Mouse (Mus musculus) forebrain, embryonic 12.5 days (tissue): ENCODE results near the gene Mical2. TPM values are rescaled to one million over a fixed set of nuclear protein-coding genes. Genes with fewer than 3 reads are reported as not detected.
A peak's percentile ranks its signal among the peaks of the same experiment; 100 is the strongest.

ENCODE experiments used
- ATAC-seq: fragments of 200-750 bp; cut with Nextera tagmentation; 2 replicates; pipeline ENCODE4 v1.8.0; 2017; ENCODE audit warnings: moderate TSS enrichment; ENCODE audit not compliant: low FRiP score
- H3K27ac ChIP-seq: fragments of 300-500 bp; sonication (generic); 2 replicates; pipeline ENCODE4 v1.5.1; 2016; ENCODE audit warnings: mild to moderate bottlenecking
- H3K27me3 ChIP-seq: fragments of 300-500 bp; sonication (generic); 2 replicates; pipeline ENCODE4 v1.6.1; 2016; ENCODE audit warnings: mild to moderate bottlenecking
- H3K36me3 ChIP-seq: fragments of 300-500 bp; sonication (generic); replicated peaks from 2 replicates; pipeline ENCODE4 v1.6.1; 2016; ENCODE audit warnings: mild to moderate bottlenecking
- H3K4me1 ChIP-seq: fragments of 300-500 bp; sonication (generic); 2 replicates; pipeline ENCODE4 v1.6.1; 2016
- H3K4me2 ChIP-seq: fragments of 300-500 bp; sonication (generic); 2 replicates; pipeline ENCODE4 v1.6.1; 2016; ENCODE audit warnings: mild to moderate bottlenecking, moderate library complexity
- H3K4me3 ChIP-seq: fragments of 300-500 bp; sonication (generic); replicated peaks from 2 replicates; pipeline ENCODE4 v1.5.1; 2016; ENCODE audit warnings: mild to moderate bottlenecking
- H3K9ac ChIP-seq: fragments of 300-500 bp; sonication (generic); 2 replicates; pipeline ENCODE4 v1.6.1; 2016; ENCODE audit warnings: mild to moderate bottlenecking
- H3K9me3 ChIP-seq: fragments of 300-500 bp; sonication (generic); 2 replicates; pipeline ENCODE4 v1.6.1; 2016
- WGBS: fragments of 180-500 bp; shearing (Covaris S2); methylation state at CpG from one replicate; pipeline ENCODE4 v1.1.7; 2016; 5-methylcytosine and 5-hydroxymethylcytosine counted together
- polyA plus RNA-seq: library from polyadenylated mRNA; unstranded; fragments of >200 nt; fragmentation: Nextera tagmentation; extraction: Ambion mirVana; gene quantifications from 2 replicates; pipeline ENCODE4 v1.2.1, GENCODE M21; 2016

Mical2 gene
- polyA plus RNA-seq, 1 experiment from 2014 or later, result 2.3 TPM

DNA sequence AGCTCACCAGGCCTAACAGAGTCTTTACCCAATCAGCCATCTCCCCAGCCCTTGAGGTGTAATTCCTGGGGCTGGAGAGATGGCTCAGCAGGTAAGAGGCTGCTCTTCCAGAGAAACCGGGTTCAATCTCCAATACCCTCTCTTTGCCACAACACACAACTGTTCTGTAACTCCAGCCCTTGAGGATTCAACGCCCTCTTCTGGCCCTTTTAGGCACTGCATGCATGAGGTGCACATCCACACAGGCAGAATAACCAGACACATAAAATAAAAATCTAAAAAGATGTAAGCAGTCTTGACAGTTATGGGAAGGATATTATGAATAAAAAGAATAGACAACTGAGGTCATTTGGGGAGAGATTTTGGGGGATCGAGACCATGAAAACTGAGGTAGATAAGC is 9.8 kb upstream of the Mical2 start:
- WGBS, result 80% methylated on average over 3 of the region's 3 CpGs
- H3K27me3 ChIP-seq, result no peaks in the 10 kb centered on the region

GRCm38 (mm10) chr7:112216720-112217119 is 8.9 kb upstream of the Mical2 start:
- Histone ChIP-seq H3K36me3 (no peaks in the 10 kb centered on the region), H3K9me3 (0 out of 2 replicates have a peak, but pooled peaks cover 4% of the 10 kb centered on the region), H3K27ac (no peak overlapping the region), H3K4me1 (peaks cover 13% of the 10 kb centered on the region), H3K9ac (no peak overlapping the region), H3K4me3 (no peak overlapping the region), H3K4me2 (no peak overlapping the region), H3K27me3 (no peaks in the 10 kb centered on the region)
- 76% methylated on average over 5 of the region's 5 CpGs for WGBS
- ATAC-seq, result no peak

More for the DNA sequence above, 9.8 kb upstream of the Mical2 start:
- no peak for ATAC-seq
- Histone ChIP-seq H3K4me2 (no peak overlapping the region), H3K27ac (no peak overlapping the region), H3K4me1 (peaks cover 13% of the 10 kb centered on the region), H3K9me3 (0 out of 2 replicates have a peak, but pooled peaks cover 4% of the 10 kb centered on the region), H3K4me3 (no peak overlapping the region), H3K36me3 (no peaks in the 10 kb centered on the region), H3K9ac (no peak overlapping the region)

- 68% methylated on average over 6 of the region's 6 CpGs for WGBS
- Histone ChIP-seq H3K9ac (no peak overlapping the region), H3K4me3 (no peak overlapping the region), H3K4me2 (no peak overlapping the region), H3K27me3 (no peaks in the 10 kb centered on the region), H3K4me1 (peaks cover 13% of the 10 kb centered on the region), H3K9me3 (0 out of 2 replicates have a peak, but pooled peaks cover 4% of the 10 kb centered on the region), H3K27ac (no peak overlapping the region), H3K36me3 (no peaks in the 10 kb centered on the region)
- ATAC-seq, result no peak
These were observed 8.4 kb upstream of the Mical2 start for GRCm38 (mm10) chr7:112217208-112217607.

DNA sequence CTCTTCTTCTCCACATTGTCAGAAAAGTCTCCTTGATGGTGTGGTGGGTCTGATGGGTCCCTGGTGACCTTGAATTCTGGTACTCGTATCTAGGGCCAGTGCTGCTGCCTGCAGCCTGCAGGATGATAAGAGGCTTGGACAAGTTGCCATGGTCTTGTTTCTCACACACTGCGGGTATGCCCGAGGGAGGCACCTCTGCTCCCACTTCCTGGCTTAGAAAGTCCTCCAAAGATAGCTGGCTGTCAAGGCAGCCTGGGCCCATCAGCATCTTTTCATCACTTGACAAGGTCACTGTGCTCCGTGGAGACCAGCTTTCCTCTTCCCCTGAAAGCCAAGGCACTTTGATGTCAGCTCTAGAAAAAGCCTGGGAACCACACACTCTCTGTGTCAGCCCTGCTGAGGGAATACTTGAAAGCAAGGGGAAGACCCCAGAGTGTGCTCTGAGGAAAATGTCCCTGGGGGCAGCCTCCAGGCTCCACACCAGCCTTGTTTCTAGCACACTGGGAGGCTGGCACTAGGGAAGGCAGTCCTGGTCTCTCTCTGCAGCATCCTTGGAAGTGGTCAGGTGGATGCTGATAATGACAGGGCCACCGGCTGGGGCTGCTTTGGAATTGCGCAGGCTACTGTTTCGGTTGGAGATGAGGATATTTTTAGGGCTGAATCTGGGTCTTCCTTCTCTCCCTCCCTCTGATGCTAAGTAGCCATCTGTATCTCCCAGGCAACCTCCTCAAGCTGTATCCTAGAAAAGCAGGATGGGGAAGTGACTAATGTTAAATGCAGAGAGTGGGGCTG is 2.7 kb upstream of the Mical2 start:
- no peaks in the 10 kb centered on the region for H3K36me3 ChIP-seq
- no peak overlapping the region for H3K4me2 ChIP-seq
- no peak for ATAC-seq
- 0 out of 2 replicates have a peak, but pooled peaks cover 4% of the 10 kb centered on the region for H3K9me3 ChIP-seq
- H3K4me3 ChIP-seq, result no peak overlapping the region
- peaks cover 19% of the 10 kb centered on the region for H3K4me1 ChIP-seq
- peaks cover 53% of the 10 kb centered on the region for H3K27me3 ChIP-seq
- 75% methylated on average over 7 of the region's 7 CpGs for WGBS
- H3K9ac ChIP-seq, result no peak overlapping the region
- no peak overlapping the region for H3K27ac ChIP-seq

DNA sequence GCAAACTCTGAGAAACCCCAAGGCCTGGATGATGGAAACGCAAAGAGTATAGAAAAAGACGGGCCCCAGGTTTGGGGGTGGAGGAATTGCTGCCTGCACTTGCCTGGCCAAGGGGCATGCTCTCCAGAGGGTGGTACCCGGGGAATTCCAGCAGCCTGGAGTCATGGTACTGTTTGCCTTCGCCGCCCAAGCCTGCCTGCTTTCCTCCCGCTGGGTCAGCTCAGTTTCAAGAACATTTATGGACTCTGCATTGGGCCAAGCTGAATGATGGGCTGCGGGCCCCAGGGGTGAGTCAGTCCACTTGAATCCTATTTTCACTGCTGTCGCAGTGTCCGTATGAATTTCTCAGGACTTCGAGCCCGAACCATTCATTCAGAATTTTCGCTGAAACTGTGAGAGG is 802 bp upstream of the Mical2 start:
- peaks cover 55% of the 10 kb centered on the region for H3K27me3 ChIP-seq
- H3K4me2 ChIP-seq, result peak overlapping the region; percentile 98; the same call in 1 of the 2 replicates
- H3K4me1 ChIP-seq, result peaks cover 25% of the 10 kb centered on the region
- no peak for ATAC-seq
- H3K36me3 ChIP-seq, result no peaks in the 10 kb centered on the region
- H3K27ac ChIP-seq, result no peak overlapping the region
- WGBS, result 79% methylated on average over 12 of the region's 12 CpGs
- no peak overlapping the region for H3K9ac ChIP-seq
- no peak overlapping the region for H3K4me3 ChIP-seq
- 0 out of 2 replicates have a peak, but pooled peaks cover 4% of the 10 kb centered on the region for H3K9me3 ChIP-seq

GRCm38 (mm10) chr7:112226446-112227265 is 1.0 kb downstream of the Mical2 start:
- Histone ChIP-seq H3K36me3 (no peaks in the 10 kb centered on the region), H3K9me3 (no peaks in the 10 kb centered on the region), H3K27me3 (peaks cover 55% of the 10 kb centered on the region), H3K9ac (peak overlapping the region; percentile 50; the same call in 1 of the 2 replicates), H3K4me2 (peak overlapping the region; percentile 98), H3K4me1 (peaks cover 25% of the 10 kb centered on the region), H3K4me3 (peak overlapping the region; percentile 55), H3K27ac (no peak overlapping the region)
- WGBS, result 2% methylated on average over 24 of the region's 24 CpGs
- ATAC-seq, result no peak

GRCm38 (mm10) chr7:112227266-112227562 is 1.6 kb downstream of the Mical2 start:
- ATAC-seq, result no peak
- Histone ChIP-seq H3K4me3 (no peak overlapping the region), H3K4me2 (peak overlapping the region; percentile 98; the same call in 1 of the 2 replicates), H3K4me1 (peaks cover 25% of the 10 kb centered on the region), H3K27me3 (peaks cover 55% of the 10 kb centered on the region), H3K27ac (no peak overlapping the region), H3K36me3 (no peaks in the 10 kb centered on the region), H3K9me3 (no peaks in the 10 kb centered on the region), H3K9ac (no peak overlapping the region)
- 8% methylated on average over 6 of the region's 6 CpGs for WGBS

GRCm38 (mm10) chr7:112228827-112229498 is 3.3 kb downstream of the Mical2 start:
- no peak for ATAC-seq
- Histone ChIP-seq H3K9ac (no peak overlapping the region), H3K27me3 (peaks cover 39% of the 10 kb centered on the region), H3K36me3 (no peaks in the 10 kb centered on the region), H3K4me2 (no peak overlapping the region), H3K27ac (no peak overlapping the region), H3K4me3 (no peak overlapping the region), H3K4me1 (peaks cover 39% of the 10 kb centered on the region), H3K9me3 (no peaks in the 10 kb centered on the region)
- 62% methylated on average over 20 of the region's 20 CpGs for WGBS

GRCm38 (mm10) chr7:112231731-112232130 is 6.1 kb downstream of the Mical2 start:
- no peak for ATAC-seq
- Histone ChIP-seq H3K27me3 (peaks cover 14% of the 10 kb centered on the region), H3K4me1 (peaks cover 30% of the 10 kb centered on the region), H3K9ac (no peak overlapping the region), H3K36me3 (no peaks in the 10 kb centered on the region), H3K4me3 (no peak overlapping the region), H3K27ac (no peak overlapping the region), H3K4me2 (no peak overlapping the region), H3K9me3 (no peaks in the 10 kb centered on the region)
- 86% methylated on average over 7 of the region's 7 CpGs for WGBS

DNA sequence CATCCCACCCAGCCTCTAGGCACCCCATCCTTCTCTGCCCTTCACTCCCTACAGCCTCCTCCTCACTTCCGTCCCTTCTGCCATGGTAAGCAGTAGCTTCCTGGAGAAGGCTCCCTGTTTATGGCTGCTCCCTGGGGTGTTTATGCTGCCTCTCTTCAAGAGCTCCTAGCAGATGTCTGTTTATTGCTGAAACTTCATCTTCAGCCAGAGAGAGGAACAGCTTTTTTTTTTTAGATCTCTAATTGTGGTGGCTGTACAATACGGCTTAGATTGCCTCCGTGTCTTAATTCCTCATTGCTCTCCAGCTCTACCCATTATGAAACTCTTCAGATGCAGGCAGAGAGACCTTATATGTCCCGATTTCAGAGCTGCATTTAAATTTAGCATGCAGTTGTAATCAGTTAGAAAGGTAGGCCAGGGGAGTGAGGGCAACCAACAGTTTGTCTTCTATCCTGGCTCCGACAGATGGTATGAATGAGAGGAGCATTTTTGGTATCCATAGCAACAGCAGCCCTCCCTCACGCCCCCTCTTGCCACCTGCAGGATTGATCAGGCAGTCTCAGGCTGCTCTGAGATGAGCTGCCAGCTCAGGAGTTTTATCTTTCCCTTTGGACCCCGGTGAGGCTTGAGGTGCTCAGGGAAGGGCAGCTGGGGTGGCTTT is 7.8 kb downstream of the Mical2 start:
- Histone ChIP-seq H3K4me1 (peaks cover 26% of the 10 kb centered on the region), H3K4me3 (no peak overlapping the region), H3K4me2 (no peak overlapping the region), H3K27ac (peak overlapping the region; percentile 69; the same call in 1 of the 2 replicates), H3K36me3 (no peaks in the 10 kb centered on the region), H3K27me3 (no peaks in the 10 kb centered on the region), H3K9ac (no peak overlapping the region), H3K9me3 (no peaks in the 10 kb centered on the region)
- ATAC-seq, result peak; percentile 81
- WGBS, result 35% methylated on average over 7 of the region's 7 CpGs

DNA sequence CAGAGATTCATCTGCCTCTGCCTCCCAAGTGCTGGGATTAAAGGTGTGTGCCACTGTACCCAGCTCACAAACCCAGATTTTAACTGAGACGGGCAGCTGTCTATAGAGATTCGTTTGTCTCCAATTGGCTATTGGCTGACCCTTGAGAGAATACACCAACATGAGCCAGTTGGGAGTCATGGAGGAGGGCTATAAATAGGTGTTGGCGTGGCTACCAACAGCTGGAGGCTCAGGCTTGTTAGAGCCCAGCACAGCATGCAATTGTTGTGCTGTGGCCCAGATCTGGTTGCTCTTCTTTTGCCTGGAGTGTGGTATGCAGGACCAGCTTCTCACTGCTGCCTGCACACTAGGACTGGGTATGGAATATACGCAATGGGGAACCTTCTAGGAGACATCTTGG is 8.8 kb downstream of the Mical2 start:
- no peak overlapping the region for H3K27ac ChIP-seq
- H3K4me2 ChIP-seq, result no peak overlapping the region
- no peak for ATAC-seq
- H3K9ac ChIP-seq, result no peak overlapping the region
- H3K27me3 ChIP-seq, result peaks cover under 1% of the 10 kb centered on the region; the same call in 1 of the 2 replicates
- peaks cover 20% of the 10 kb centered on the region for H3K4me1 ChIP-seq
- no peaks in the 10 kb centered on the region for H3K9me3 ChIP-seq
- H3K36me3 ChIP-seq, result no peaks in the 10 kb centered on the region
- WGBS, result 61% methylated on average over 4 of the region's 4 CpGs
- H3K4me3 ChIP-seq, result no peak overlapping the region

DNA sequence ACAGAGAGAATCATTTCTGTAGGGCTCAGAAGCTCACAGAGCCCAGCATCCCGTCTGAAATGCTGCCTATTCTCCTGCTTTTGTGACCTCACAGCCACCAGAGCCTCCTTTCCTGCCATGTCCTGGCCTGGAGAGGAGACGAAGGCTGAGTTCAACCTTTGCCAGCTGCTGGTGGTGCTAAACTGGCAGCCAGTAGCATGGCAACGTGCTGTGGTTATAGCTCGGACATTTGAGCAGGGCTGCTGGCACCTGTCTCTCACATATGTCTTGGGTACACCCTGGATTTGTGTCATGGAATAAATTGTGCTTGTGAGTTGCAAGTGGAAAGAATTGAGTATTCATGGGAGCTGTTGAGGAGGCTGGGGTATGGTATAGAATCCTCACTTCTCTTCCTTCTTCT is 9.8 kb downstream of the Mical2 start:
- no peaks in the 10 kb centered on the region for H3K36me3 ChIP-seq
- H3K9me3 ChIP-seq, result no peaks in the 10 kb centered on the region
- no peak overlapping the region for H3K4me3 ChIP-seq
- no peak overlapping the region for H3K9ac ChIP-seq
- H3K27ac ChIP-seq, result no peak overlapping the region
- H3K4me2 ChIP-seq, result no peak overlapping the region
- peaks cover 20% of the 10 kb centered on the region for H3K4me1 ChIP-seq
- 74% methylated on average over 4 of the region's 4 CpGs for WGBS
- ATAC-seq, result no peak
- H3K27me3 ChIP-seq, result peaks cover 4% of the 10 kb centered on the region; the same call in 1 of the 2 replicates
